8 mouse cellular contexts compared by ENCODE assay signal in genomic region chr4:46489028-46489925, GRCm38 (mm10). TPM values are rescaled to one million over a fixed set of nuclear protein-coding genes. Genes with fewer than 3 reads are reported as not detected.
DNase-seq lines count a peak whose midpoint lies in the region; ATAC-seq lines count a peak whose summit lies in the region.

Nans (plus strand) TSS chr4:46489248.

- H3K36me3 ChIP-seq in hindbrain, embryonic 12.5 days: peaks cover 22% of the 10 kb centered on the region

- peak; percentile 97 for ATAC-seq in hindbrain, embryonic 12.5 days (ENCODE audit: low FRiP score)

- no peaks in the 10 kb centered on the region for H3K9me3 ChIP-seq in hindbrain, embryonic 12.5 days (replicated peaks)

- H3K4me1 ChIP-seq in hindbrain, embryonic 12.5 days: peaks cover 6% of the 10 kb centered on the region

- peak within 1 kb of the TSS; percentile 74 for H3K27ac ChIP-seq in hindbrain, embryonic 12.5 days

- H3K9ac ChIP-seq in hindbrain, embryonic 12.5 days: peak within 1 kb of the TSS; percentile 82

- WGBS in hindbrain, embryonic 12.5 days: under 1% methylated on average over 58 of the region's 58 CpGs

- peak within 1 kb of the TSS; percentile 74 for H3K4me2 ChIP-seq in hindbrain, embryonic 12.5 days (replicated peaks)

- no peaks in the 10 kb centered on the region; the same call in 1 of the 2 replicates for H3K27me3 ChIP-seq in hindbrain, embryonic 12.5 days

- peak within 1 kb of the TSS; percentile 74 for H3K4me3 ChIP-seq in hindbrain, embryonic 12.5 days

- peak; percentile 96 for DNase-seq in NIH3T3 (ENCODE audit: low read depth)
- DNase-seq in cerebellum, postnatal 10 days: peak; percentile 97 to 98
- DNase-seq in frontal cortex, postnatal 10 days (ENCODE audit: low spot score in 2 of 2): peak; percentile 86 to 93
- DNase-seq in layer of hippocampus, postnatal 14 days (ENCODE audit: low spot score in 2 of 2): peak; percentile 89 to 94
- peak; percentile 96 for DNase-seq in lung, postnatal 14 days
- DNase-seq in retina, adult 2 months (ENCODE audit: low read depth, low spot score): peak; percentile 67
- DNase-seq in thymus, postnatal 36 days: peak; percentile 94 to 98

RNA-seq across cellular contexts. Expression of gene Nans, which starts in this region (rescaled TPM):
- polyA plus RNA-seq in hindbrain, embryonic 12.5 days (2016; fragmentation: Nextera tagmentation; extraction: Ambion mirVana): 74.3 and 76.5 TPM in 2 replicates
- 10 to 100 TPM; 24.0 to 24.6 TPM for total RNA-seq in layer of hippocampus, postnatal 14 days (2021)

Comparison
In these comparisons a context has a peak if more than half of its experiments do, and no peak if none do; other contexts are left out.
1. Peak in every context shown above with its lines: DNase-seq, ATAC-seq, H3K4me3 ChIP-seq and H3K27ac ChIP-seq.